Mouse (Mus musculus): ENCODE measurements at regions not wholly inside any gene's neighbourhood (a gene's known extent, or its start where the extent isn't known, plus 50 kb on each side); places are given as distances from the start of the nearest gene placed in this dataset.

- Histone ChIP-seq H3K9ac (ENCODE audit: low read depth, low read length) (no peak overlapping the region), H3K27me3 (replicated peaks; ENCODE audit: control insufficient read depth, insufficient read depth, low read length) (no peaks in the 10 kb centered on the region), H3K4me2 (ENCODE audit: low read depth, low read length) (no peak overlapping the region), H3K9me3 (ENCODE audit: control insufficient read depth, low read length) (no peaks in the 10 kb centered on the region), H3K4me1 (ENCODE audit: control insufficient read depth, insufficient read depth, low read length) (no peaks in the 10 kb centered on the region), H3K36me3 (ENCODE audit: control insufficient read depth, insufficient read depth, low read length) (no peaks in the 10 kb centered on the region), H3K27ac (ENCODE audit: low read length) (no peak overlapping the region), H3K4me3 (ENCODE audit: low read length) (no peak overlapping the region)
- WGBS = 79% methylated on average over 2 of the region's 2 CpGs
- no peak for ATAC-seq
Measured at GRCm38 (mm10) chr7:111230630-111231029, 147.8 kb upstream of the Eif4g2 start.

GRCm38 (mm10) chr7:111227082-111227481 is 144.3 kb upstream of the Eif4g2 start:
- Histone ChIP-seq H3K27ac (ENCODE audit: low read length) (no peak overlapping the region), H3K36me3 (ENCODE audit: control insufficient read depth, insufficient read depth, low read length) (no peaks in the 10 kb centered on the region), H3K4me1 (ENCODE audit: control insufficient read depth, insufficient read depth, low read length) (no peaks in the 10 kb centered on the region), H3K4me3 (ENCODE audit: low read length) (no peak overlapping the region), H3K9ac (ENCODE audit: low read depth, low read length) (no peak overlapping the region), H3K27me3 (replicated peaks; ENCODE audit: control insufficient read depth, insufficient read depth, low read length) (no peaks in the 10 kb centered on the region), H3K9me3 (ENCODE audit: control insufficient read depth, low read length) (no peaks in the 10 kb centered on the region), H3K4me2 (ENCODE audit: low read depth, low read length) (no peak overlapping the region)
- ATAC-seq = no peak
- 58% methylated on average over 3 of the region's 3 CpGs for WGBS

GRCm38 (mm10) chr7:111226026-111226656 is 143.3 kb upstream of the Eif4g2 start:
- WGBS = 65% methylated on average over 1 of the region's 1 CpGs
- ATAC-seq = no peak
- H3K27me3 ChIP-seq (replicated peaks; ENCODE audit: control insufficient read depth, insufficient read depth, low read length) = no peaks in the 10 kb centered on the region
- H3K4me2 ChIP-seq (ENCODE audit: low read depth, low read length) = no peak overlapping the region
- no peaks in the 10 kb centered on the region for H3K36me3 ChIP-seq (ENCODE audit: control insufficient read depth, insufficient read depth, low read length)
- no peaks in the 10 kb centered on the region for H3K9me3 ChIP-seq (ENCODE audit: control insufficient read depth, low read length)
- H3K4me3 ChIP-seq (ENCODE audit: low read length) = no peak overlapping the region
- H3K27ac ChIP-seq (ENCODE audit: low read length) = no peak overlapping the region
- no peaks in the 10 kb centered on the region for H3K4me1 ChIP-seq (ENCODE audit: control insufficient read depth, insufficient read depth, low read length)
- H3K9ac ChIP-seq (ENCODE audit: low read depth, low read length) = no peak overlapping the region

GRCm38 (mm10) chr7:111215586-111215985 is 132.8 kb upstream of the Eif4g2 start:
- H3K4me3 ChIP-seq (ENCODE audit: low read length) = no peak overlapping the region
- no peak overlapping the region for H3K9ac ChIP-seq (ENCODE audit: low read depth, low read length)
- H3K27me3 ChIP-seq (replicated peaks; ENCODE audit: control insufficient read depth, insufficient read depth, low read length) = no peaks in the 10 kb centered on the region
- ATAC-seq = no peak
- 0 out of 2 replicates have a peak, but pooled peaks cover 4% of the 10 kb centered on the region for H3K4me1 ChIP-seq (ENCODE audit: control insufficient read depth, insufficient read depth, low read length)
- no peak overlapping the region for H3K27ac ChIP-seq (ENCODE audit: low read length)
- no peaks in the 10 kb centered on the region for H3K36me3 ChIP-seq (ENCODE audit: control insufficient read depth, insufficient read depth, low read length)
- no peak overlapping the region for H3K4me2 ChIP-seq (ENCODE audit: low read depth, low read length)
- H3K9me3 ChIP-seq (ENCODE audit: control insufficient read depth, low read length) = no peaks in the 10 kb centered on the region
- WGBS = 81% methylated on average over 5 of the region's 5 CpGs

GRCm38 (mm10) chr7:111214226-111214906 is 131.5 kb upstream of the Eif4g2 start:
- Histone ChIP-seq H3K27me3 (replicated peaks; ENCODE audit: control insufficient read depth, insufficient read depth, low read length) (no peaks in the 10 kb centered on the region), H3K4me1 (ENCODE audit: control insufficient read depth, insufficient read depth, low read length) (0 out of 2 replicates have a peak, but pooled peaks cover 4% of the 10 kb centered on the region), H3K9ac (ENCODE audit: low read depth, low read length) (no peak overlapping the region), H3K27ac (ENCODE audit: low read length) (no peak overlapping the region), H3K9me3 (ENCODE audit: control insufficient read depth, low read length) (no peaks in the 10 kb centered on the region), H3K4me3 (ENCODE audit: low read length) (no peak overlapping the region), H3K4me2 (ENCODE audit: low read depth, low read length) (no peak overlapping the region), H3K36me3 (ENCODE audit: control insufficient read depth, insufficient read depth, low read length) (no peaks in the 10 kb centered on the region)
- ATAC-seq = no peak
- 90% methylated on average over 6 of the region's 6 CpGs for WGBS

- Histone ChIP-seq H3K4me2 (ENCODE audit: low read depth, low read length) (no peak overlapping the region), H3K4me3 (ENCODE audit: low read length) (no peak overlapping the region), H3K4me1 (ENCODE audit: control insufficient read depth, insufficient read depth, low read length) (0 out of 2 replicates have a peak, but pooled peaks cover 4% of the 10 kb centered on the region), H3K27me3 (replicated peaks; ENCODE audit: control insufficient read depth, insufficient read depth, low read length) (no peaks in the 10 kb centered on the region), H3K27ac (ENCODE audit: low read length) (no peak overlapping the region), H3K36me3 (ENCODE audit: control insufficient read depth, insufficient read depth, low read length) (no peaks in the 10 kb centered on the region), H3K9ac (ENCODE audit: low read depth, low read length) (no peak overlapping the region), H3K9me3 (ENCODE audit: control insufficient read depth, low read length) (no peaks in the 10 kb centered on the region)
- ATAC-seq = no peak
- 46% methylated on average over 5 of the region's 5 CpGs for WGBS
Measured at GRCm38 (mm10) chr7:111212188-111212587, 129.4 kb upstream of the Eif4g2 start.

- 0 out of 2 replicates have a peak, but pooled peaks cover 4% of the 10 kb centered on the region for H3K4me1 ChIP-seq (ENCODE audit: control insufficient read depth, insufficient read depth, low read length)
- ATAC-seq = no peak
- H3K4me2 ChIP-seq (ENCODE audit: low read depth, low read length) = no peak overlapping the region
- no peak overlapping the region for H3K9ac ChIP-seq (ENCODE audit: low read depth, low read length)
- 82% methylated on average over 11 of the region's 11 CpGs for whole genome bisulfite sequencing
- no peaks in the 10 kb centered on the region for H3K36me3 ChIP-seq (ENCODE audit: control insufficient read depth, insufficient read depth, low read length)
- no peak overlapping the region for H3K27ac ChIP-seq (ENCODE audit: low read length)
- H3K4me3 ChIP-seq (ENCODE audit: low read length) = no peak overlapping the region
- H3K27me3 ChIP-seq (replicated peaks; ENCODE audit: control insufficient read depth, insufficient read depth, low read length) = no peaks in the 10 kb centered on the region
- no peaks in the 10 kb centered on the region for H3K9me3 ChIP-seq (ENCODE audit: control insufficient read depth, low read length)
Measured at GRCm38 (mm10) chr7:111211641-111212040, 128.8 kb upstream of the Eif4g2 start.

- H3K9ac ChIP-seq (ENCODE audit: low read depth, low read length) = no peak overlapping the region
- no peak overlapping the region for H3K4me3 ChIP-seq (ENCODE audit: low read length)
- no peak overlapping the region for H3K27ac ChIP-seq (ENCODE audit: low read length)
- H3K4me1 ChIP-seq (ENCODE audit: control insufficient read depth, insufficient read depth, low read length) = no peaks in the 10 kb centered on the region
- no peaks in the 10 kb centered on the region for H3K9me3 ChIP-seq (ENCODE audit: control insufficient read depth, low read length)
- no peaks in the 10 kb centered on the region for H3K27me3 ChIP-seq (replicated peaks; ENCODE audit: control insufficient read depth, insufficient read depth, low read length)
- no peak overlapping the region for H3K4me2 ChIP-seq (ENCODE audit: low read depth, low read length)
- no peaks in the 10 kb centered on the region for H3K36me3 ChIP-seq (ENCODE audit: control insufficient read depth, insufficient read depth, low read length)
- ATAC-seq = no peak
- 79% methylated on average over 8 of the region's 8 CpGs for WGBS
Measured at GRCm38 (mm10) chr7:111210282-111210681, 127.5 kb upstream of the Eif4g2 start.

- no peak overlapping the region for H3K27ac ChIP-seq (ENCODE audit: low read length)
- H3K4me3 ChIP-seq (ENCODE audit: low read length) = no peak overlapping the region
- no peak overlapping the region for H3K9ac ChIP-seq (ENCODE audit: low read depth, low read length)
- H3K27me3 ChIP-seq (replicated peaks; ENCODE audit: control insufficient read depth, insufficient read depth, low read length) = no peaks in the 10 kb centered on the region
- H3K36me3 ChIP-seq (ENCODE audit: control insufficient read depth, insufficient read depth, low read length) = no peaks in the 10 kb centered on the region
- 79% methylated on average over 5 of the region's 5 CpGs for WGBS
- peaks cover 4% of the 10 kb centered on the region; the same call in 1 of the 2 replicates for H3K9me3 ChIP-seq (ENCODE audit: control insufficient read depth, low read length)
- H3K4me2 ChIP-seq (ENCODE audit: low read depth, low read length) = no peak overlapping the region
- H3K4me1 ChIP-seq (ENCODE audit: control insufficient read depth, insufficient read depth, low read length) = no peaks in the 10 kb centered on the region
- ATAC-seq = no peak
Measured at GRCm38 (mm10) chr7:111205876-111206275, 123.0 kb upstream of the Eif4g2 start.

All from intestine, embryonic 16.5 days (tissue).